In genomic region chr5:52623099-52623498, GRCm38 (mm10) we compare ENCODE assay signal across 30 mouse cellular contexts. TPM values are rescaled to one million over a fixed set of nuclear protein-coding genes. Genes with fewer than 3 reads are reported as not detected.
DNase-seq lines count a peak whose midpoint lies in the region; ATAC-seq and TF ChIP-seq lines count a peak whose summit lies in the region.
"Had no signal": no experiment of that assay in that cellular context is flagged by ENCODE, and none has a peak within 500 bp of the region (broad histone marks: within the 10 kb centered on the region; RNA-seq: fewer than 3 reads in every experiment).

No protein-coding gene starts in this region.

- peak; percentile 26 for DNase-seq in limb, embryonic 14.5 days (ENCODE audit: low spot score)
- DNase-seq in limb, embryonic 10.5 days (ENCODE audit: low spot score) = no peak
- no peak for DNase-seq in ovary, adult 18-20 months (ENCODE audit: low spot score)
- DNase-seq in urinary bladder, postnatal 36 days (ENCODE audit: low spot score in 2 of 2) = no peak
- DNase-seq in heart, adult 11 months = no peak
- DNase-seq: adrenal gland, postnatal 10 days; adrenal gland, postnatal 36 days; B cell, adult 2 months; cerebellum, adult 18-20 months; cerebellum, adult 9-11 months; cerebellum, postnatal 25 days; forebrain, postnatal 0 days; gastrocnemius, adult 2 months; gastrocnemius, postnatal 14 days; heart, adult 2 months; heart, postnatal 14 days; heart, postnatal 4 days had no signal

- no peak for TF ChIP-seq POLR2A in limb, embryonic 14.5 days (IDR thresholded peaks at IDR 0.05; ENCODE audit: borderline replicate concordance, extremely low read depth, insufficient read depth, insufficient read length)

- no peaks in the 10 kb centered on the region for H3K9me3 ChIP-seq in limb, embryonic 14.5 days (ENCODE audit: control insufficient read depth, low read length)
- H3K9me3 ChIP-seq in limb, embryonic 10.5 days (replicated peaks) = no peaks in the 10 kb centered on the region
- no peaks in the 10 kb centered on the region for H3K9me3 ChIP-seq in embryonic facial prominence, embryonic 15.5 days (replicated peaks)
- no peaks in the 10 kb centered on the region for H3K9me3 ChIP-seq in stomach, embryonic 15.5 days
- H3K9me3 ChIP-seq: forebrain, embryonic 10.5 days; forebrain, embryonic 13.5 days; G1E; heart, embryonic 10.5 days; heart, embryonic 13.5 days had no signal

- 47% methylated on average over 2 of the region's 2 CpGs for WGBS in limb, embryonic 14.5 days
- WGBS in limb, embryonic 10.5 days = 67% methylated on average over 2 of the region's 2 CpGs
- 65% methylated on average over 2 of the region's 2 CpGs for WGBS in embryonic facial prominence, embryonic 15.5 days
- 63% methylated on average over 2 of the region's 2 CpGs for WGBS in stomach, embryonic 15.5 days

- no peaks in the 10 kb centered on the region for H3K36me3 ChIP-seq in limb, embryonic 14.5 days (ENCODE audit: control insufficient read depth, insufficient read depth, low read length)
- no peaks in the 10 kb centered on the region for H3K36me3 ChIP-seq in limb, embryonic 10.5 days
- H3K36me3 ChIP-seq in embryonic facial prominence, embryonic 15.5 days = no peaks in the 10 kb centered on the region
- H3K36me3 ChIP-seq in stomach, embryonic 15.5 days = no peaks in the 10 kb centered on the region
- H3K36me3 ChIP-seq: forebrain, embryonic 10.5 days; G1E; heart, embryonic 10.5 days; heart, embryonic 13.5 days had no signal

- H3K27ac ChIP-seq in limb, embryonic 14.5 days (replicated peaks; ENCODE audit: low read depth, low read length) = no peak overlapping the region
- H3K27ac ChIP-seq in limb, embryonic 10.5 days = no peak overlapping the region
- peak overlapping the region; percentile 44; the same call in 1 of the 2 replicates for H3K27ac ChIP-seq in embryonic facial prominence, embryonic 15.5 days (replicated peaks)
- H3K27ac ChIP-seq in stomach, embryonic 15.5 days = 0 out of 2 replicates have a peak overlapping the region, but pooled peaks have one; percentile 57
- H3K27ac ChIP-seq: forebrain, embryonic 10.5 days; forebrain, embryonic 13.5 days; gastrocnemius, adult 2 months; heart, adult 2 months; heart, embryonic 10.5 days; heart, embryonic 13.5 days; hindbrain, embryonic 14.5 days; hindbrain, postnatal 0 days had no signal

- H3K27me3 ChIP-seq in limb, embryonic 14.5 days (ENCODE audit: control insufficient read depth, insufficient read depth, low read length) = 0 out of 2 replicates have a peak, but pooled peaks cover 3% of the 10 kb centered on the region
- H3K27me3 ChIP-seq in limb, embryonic 10.5 days (ENCODE audit: low read depth, poor library complexity, severe bottlenecking) = peaks cover 20% of the 10 kb centered on the region
- H3K27me3 ChIP-seq in embryonic facial prominence, embryonic 15.5 days = no peaks in the 10 kb centered on the region
- H3K27me3 ChIP-seq in stomach, embryonic 15.5 days (replicated peaks) = no peaks in the 10 kb centered on the region
- H3K27me3 ChIP-seq: CH12.LX; forebrain, embryonic 13.5 days; heart, embryonic 13.5 days; Patski had no signal

- H3K4me1 ChIP-seq in limb, embryonic 14.5 days (ENCODE audit: control insufficient read depth, insufficient read depth, low read length) = peaks cover 4% of the 10 kb centered on the region; the same call in 1 of the 2 replicates
- H3K4me1 ChIP-seq in limb, embryonic 10.5 days = peaks cover 17% of the 10 kb centered on the region
- H3K4me1 ChIP-seq in embryonic facial prominence, embryonic 15.5 days = peaks cover 20% of the 10 kb centered on the region
- H3K4me1 ChIP-seq in stomach, embryonic 15.5 days = peaks cover 11% of the 10 kb centered on the region

- no peak overlapping the region for H3K4me2 ChIP-seq in limb, embryonic 14.5 days (replicated peaks; ENCODE audit: low read depth, low read length, severe bottlenecking)
- no peak overlapping the region for H3K4me2 ChIP-seq in embryonic facial prominence, embryonic 15.5 days (replicated peaks)
- no peak overlapping the region for H3K4me2 ChIP-seq in stomach, embryonic 15.5 days
- H3K4me2 ChIP-seq: forebrain, embryonic 13.5 days; heart, embryonic 13.5 days; hindbrain, embryonic 14.5 days had no signal

- H3K9ac ChIP-seq in limb, embryonic 14.5 days (ENCODE audit: low read depth, low read length, severe bottlenecking) = no peak overlapping the region
- no peak overlapping the region for H3K9ac ChIP-seq in embryonic facial prominence, embryonic 15.5 days
- no peak overlapping the region for H3K9ac ChIP-seq in stomach, embryonic 15.5 days
- H3K9ac ChIP-seq: forebrain, embryonic 13.5 days; forebrain, postnatal 0 days; heart, embryonic 13.5 days; hindbrain, embryonic 14.5 days had no signal

- ATAC-seq in limb, embryonic 14.5 days (ENCODE audit: low FRiP score, low read depth) = no peak
- peak; percentile 20; the same call in 1 of the 2 replicates for ATAC-seq in embryonic facial prominence, embryonic 15.5 days (ENCODE audit: insufficient number of reproducible peaks, low FRiP score, low TSS enrichment, low read depth)
- no peak for ATAC-seq in stomach, embryonic 15.5 days (ENCODE audit: insufficient read depth, low FRiP score, low read depth)
- ATAC-seq: forebrain, embryonic 13.5 days; forebrain, postnatal 0 days; hindbrain, postnatal 0 days; inflammation-experienced regulatory T-cells, adult 6 months; Patski had no signal

- H3K4me3 ChIP-seq in limb, embryonic 14.5 days (replicated peaks; ENCODE audit: low read length) = no peak overlapping the region
- no peak overlapping the region for H3K4me3 ChIP-seq in limb, embryonic 10.5 days
- H3K4me3 ChIP-seq in embryonic facial prominence, embryonic 15.5 days (replicated peaks) = no peak overlapping the region
- no peak overlapping the region for H3K4me3 ChIP-seq in stomach, embryonic 15.5 days (replicated peaks)
- H3K4me3 ChIP-seq: erythroblast, embryonic 14.5 days; forebrain, embryonic 10.5 days; forebrain, embryonic 13.5 days; gastrocnemius, adult 2 months; heart, adult 2 months; heart, embryonic 10.5 days; heart, embryonic 13.5 days had no signal

RNA-seq across cellular contexts. Expression of gene Sepsecs, which starts 46.4 kb away (rescaled TPM):
- polyA plus RNA-seq in limb, embryonic 14.5 days (2012; rRNA removed) = 9.5 and 9.7 TPM in 2 replicates
- 8.0 and 8.3 TPM in 2 replicates for polyA plus RNA-seq in limb, embryonic 14.5 days (2014; fragmentation: Nextera tagmentation; extraction: Ambion mirVana)
- 7.1 and 8.2 TPM in 2 replicates for polyA plus RNA-seq in limb, embryonic 10.5 days (2016; fragmentation: Nextera tagmentation; extraction: Ambion mirVana)
- polyA plus RNA-seq in embryonic facial prominence, embryonic 15.5 days (2015; fragmentation: Nextera tagmentation; extraction: Ambion mirVana) = 8.7 and 8.9 TPM in 2 replicates
- polyA plus RNA-seq in stomach, embryonic 15.5 days (2015; fragmentation: Nextera tagmentation; extraction: Ambion mirVana) = 9.4 and 10.7 TPM in 2 replicates

RNA-seq across cellular contexts. Expression of gene Lgi2, which starts 56.8 kb away (rescaled TPM):
- polyA plus RNA-seq in limb, embryonic 14.5 days (2012; rRNA removed) = 6.9 and 7.3 TPM in 2 replicates
- 3.6 and 3.7 TPM in 2 replicates for polyA plus RNA-seq in limb, embryonic 14.5 days (2014; fragmentation: Nextera tagmentation; extraction: Ambion mirVana)
- polyA plus RNA-seq in limb, embryonic 10.5 days (2016; fragmentation: Nextera tagmentation; extraction: Ambion mirVana) = 0.88 and 1.1 TPM in 2 replicates
- polyA plus RNA-seq in embryonic facial prominence, embryonic 15.5 days (2015; fragmentation: Nextera tagmentation; extraction: Ambion mirVana) = 7.5 and 7.6 TPM in 2 replicates
- polyA plus RNA-seq in stomach, embryonic 15.5 days (2015; fragmentation: Nextera tagmentation; extraction: Ambion mirVana) = 14.1 and 16.1 TPM in 2 replicates
- polyA plus RNA-seq: erythroblast, embryonic 14.5 days; G1E; inflammation-experienced regulatory T-cells, adult 6 months had no signal

Comparison
In these comparisons a context has a peak if more than half of its experiments do, and no peak if none do; other contexts are left out.
1. H3K27ac ChIP-seq: peak in embryonic facial prominence, embryonic 15.5 days (single experiment) and stomach, embryonic 15.5 days (single experiment); none in limb, embryonic 14.5 days (single experiment) and limb, embryonic 10.5 days (single experiment).